Mouse (Mus musculus) limb, embryonic 11.5 days (tissue): ENCODE results near the gene Dolpp1. TPM values are rescaled to one million over a fixed set of nuclear protein-coding genes. Genes with fewer than 3 reads are reported as not detected.

Source experiments
- ATAC-seq: fragments of 200-750 bp; cut with Nextera tagmentation; 2 replicates; pipeline ENCODE4 v1.8.0; 2017; ENCODE audit warnings: low read depth; ENCODE audit not compliant: insufficient number of reproducible peaks, low FRiP score, low TSS enrichment
- DNase-seq: peaks from one replicate; pipeline ENCODE4 v3.0.0-alpha.2; 2015; ENCODE audit warnings: low spot score
- H3K27ac ChIP-seq: fragments of 300-500 bp; sonication (generic); replicated peaks from 2 replicates; pipeline ENCODE4 v1.5.1; 2014; ENCODE audit warnings: low read depth, mild to moderate bottlenecking, low read length
- H3K27me3 ChIP-seq: fragments of 300-500 bp; sonication (generic); 2 replicates; pipeline ENCODE4 v1.6.1; 2014; ENCODE audit warnings: mild to moderate bottlenecking, low read length, mixed read lengths; ENCODE audit not compliant: control insufficient read depth, insufficient read depth
- H3K36me3 ChIP-seq: fragments of 300-500 bp; sonication (generic); 2 replicates; pipeline ENCODE4 v1.6.1; 2014; ENCODE audit warnings: mild to moderate bottlenecking, low read length, moderate library complexity, mixed read lengths; ENCODE audit not compliant: control insufficient read depth, insufficient read depth
- H3K4me1 ChIP-seq: fragments of 300-500 bp; sonication (generic); 2 replicates; pipeline ENCODE4 v1.6.1; 2014; ENCODE audit warnings: low read length, mixed read lengths; ENCODE audit not compliant: control insufficient read depth, insufficient read depth
- H3K4me2 ChIP-seq: fragments of 300-500 bp; sonication (generic); 2 replicates; pipeline ENCODE4 v1.6.1; 2014; ENCODE audit warnings: low read depth, mild to moderate bottlenecking, moderate library complexity; ENCODE audit not compliant: severe bottlenecking
- H3K4me3 ChIP-seq: fragments of 300-500 bp; sonication (generic); 2 replicates; pipeline ENCODE4 v1.5.1; 2014; ENCODE audit warnings: low read depth, low read length
- H3K9ac ChIP-seq: fragments of 300-500 bp; sonication (generic); 2 replicates; pipeline ENCODE4 v1.6.1; 2014; ENCODE audit warnings: mild to moderate bottlenecking, low read length
- H3K9me3 ChIP-seq: fragments of 300-500 bp; sonication (generic); 2 replicates; pipeline ENCODE4 v1.6.1; 2016; ENCODE audit warnings: low read length; ENCODE audit not compliant: control insufficient read depth
- WGBS: fragments of 180-500 bp; shearing (Covaris S2); extraction: QIAGEN DNeasy Blood & Tissue Kit; methylation state at CpG from one replicate; pipeline ENCODE4 v1.1.7; 2014; 5-methylcytosine and 5-hydroxymethylcytosine counted together
- polyA plus RNA-seq: library from polyadenylated mRNA; unstranded; fragments of >200 nt; fragmentation: Nextera tagmentation; extraction: Ambion mirVana; gene quantifications from 2 replicates; pipeline ENCODE4 v1.2.1, GENCODE M21; 2014

The Dolpp1 gene
- polyA plus RNA-seq, 1 experiment from 2014 or later: 33.0 TPM

DNA sequence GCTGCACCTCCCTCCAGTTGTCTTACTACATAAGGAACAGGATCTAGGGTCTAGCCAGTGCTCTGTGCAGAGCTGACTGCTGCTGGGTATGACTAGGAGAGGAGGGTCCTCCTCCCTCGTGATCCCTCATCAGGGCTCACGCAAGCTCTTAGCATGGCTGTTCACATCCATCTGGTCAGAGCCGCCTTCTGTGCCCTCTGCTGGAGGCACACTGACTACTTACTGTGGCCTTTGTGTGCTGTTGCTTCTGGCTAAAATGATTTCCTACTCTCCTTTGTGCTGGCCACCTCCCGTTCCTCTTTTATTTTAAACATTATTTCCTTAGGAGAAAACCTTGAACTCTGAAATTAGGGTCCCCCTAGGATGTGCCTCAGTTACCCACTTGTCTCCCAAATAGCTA is 44.8 kb downstream of the Dolpp1 start:
- H3K27me3 ChIP-seq: no peaks in the 10 kb centered on the region
- ATAC-seq (no peak), DNase-seq (no peak)
- H3K9ac ChIP-seq: no peak overlapping the region
- peaks cover 29% of the 10 kb centered on the region for H3K36me3 ChIP-seq
- no peaks in the 10 kb centered on the region for H3K9me3 ChIP-seq
- peaks cover 10% of the 10 kb centered on the region for H3K4me1 ChIP-seq
- WGBS: 85% methylated on average over 4 of the region's 4 CpGs
- H3K4me2 ChIP-seq: no peak overlapping the region
- H3K4me3 ChIP-seq: no peak overlapping the region
- H3K27ac ChIP-seq: no peak overlapping the region

DNA sequence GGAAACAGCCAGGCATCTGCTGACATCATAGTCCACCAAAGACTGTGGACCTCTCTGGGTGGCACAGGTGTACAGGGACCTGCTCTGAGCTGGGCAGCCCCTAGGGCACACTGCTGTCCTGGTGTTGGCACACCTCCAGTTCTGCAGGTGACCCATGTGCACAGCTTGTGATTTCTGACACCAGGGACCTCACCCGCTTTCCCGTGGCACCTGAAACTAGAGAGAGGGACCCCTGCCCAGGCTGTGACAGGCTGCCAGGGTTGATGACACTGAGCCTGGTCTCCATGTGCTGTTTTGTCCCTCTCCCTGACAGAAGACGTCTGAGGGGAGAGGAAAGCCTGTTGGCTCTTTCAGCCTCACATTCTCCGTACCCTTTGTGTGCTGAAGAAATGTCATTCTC is 45.7 kb downstream of the Dolpp1 start:
- Histone ChIP-seq H3K4me2 (no peak overlapping the region), H3K4me3 (no peak overlapping the region), H3K27me3 (no peaks in the 10 kb centered on the region), H3K9me3 (no peaks in the 10 kb centered on the region), H3K36me3 (peaks cover 29% of the 10 kb centered on the region), H3K4me1 (peaks cover 19% of the 10 kb centered on the region), H3K9ac (no peak overlapping the region), H3K27ac (no peak overlapping the region)
- WGBS: 94% methylated on average over 4 of the region's 4 CpGs
- DNase-seq: no peak
- ATAC-seq: no peak

DNA sequence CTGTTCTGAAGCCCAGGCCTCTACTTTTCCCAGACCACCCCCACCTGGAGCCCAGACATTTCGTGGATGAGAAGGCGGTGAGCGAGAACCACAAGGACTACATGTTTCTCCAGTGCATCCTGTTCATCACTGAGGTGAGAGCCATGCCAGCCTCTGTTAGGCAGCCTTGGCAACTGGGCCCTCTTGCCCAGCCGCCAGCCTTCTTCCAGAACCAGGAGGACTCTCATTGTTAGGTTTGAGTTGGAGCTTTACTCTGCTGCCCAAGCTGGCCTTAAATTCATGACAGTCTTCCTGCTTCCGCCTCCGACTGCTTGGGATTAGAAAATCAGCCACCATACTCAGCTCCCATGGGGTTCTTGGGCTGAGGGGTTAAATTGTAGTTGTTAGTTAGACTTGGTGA is 47.6 kb downstream of the Dolpp1 start:
- H3K9me3 ChIP-seq: no peaks in the 10 kb centered on the region
- 96% methylated on average over 6 of the region's 6 CpGs for WGBS
- ATAC-seq (no peak), DNase-seq (no peak)
- H3K27ac ChIP-seq: no peak overlapping the region
- no peaks in the 10 kb centered on the region for H3K27me3 ChIP-seq
- no peak overlapping the region for H3K9ac ChIP-seq
- H3K36me3 ChIP-seq: peaks cover 26% of the 10 kb centered on the region
- H3K4me3 ChIP-seq: no peak overlapping the region
- peaks cover 37% of the 10 kb centered on the region for H3K4me1 ChIP-seq
- H3K4me2 ChIP-seq: no peak overlapping the region

DNA sequence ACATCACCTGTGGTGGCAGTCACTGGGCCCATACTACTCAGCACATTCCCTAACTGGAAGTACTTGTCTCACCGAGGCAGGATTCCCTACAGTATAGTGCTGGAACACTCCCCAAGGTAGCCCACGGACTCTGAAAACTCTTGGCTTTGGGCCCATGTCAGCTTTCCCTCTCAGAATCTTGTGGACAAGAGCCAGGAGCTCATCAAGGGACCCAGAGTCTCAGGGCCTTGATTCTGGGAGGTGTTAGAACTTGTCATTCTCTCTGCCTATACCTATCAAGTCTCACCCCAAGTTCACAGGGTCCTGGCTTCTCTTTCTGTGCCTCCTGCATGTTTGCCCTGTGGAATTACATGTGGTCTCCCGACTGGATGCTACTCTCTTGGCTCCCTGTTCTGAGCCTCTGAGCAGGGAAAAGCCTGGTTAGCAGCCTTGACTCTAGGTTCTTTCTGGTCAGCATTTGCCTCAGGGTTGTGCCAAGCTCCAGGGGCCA is 48.2 kb downstream of the Dolpp1 start:
- WGBS: 84% methylated on average over 3 of the region's 3 CpGs
- H3K36me3 ChIP-seq: peaks cover 25% of the 10 kb centered on the region
- DNase-seq: no peak
- no peak overlapping the region for H3K4me2 ChIP-seq
- no peak overlapping the region for H3K9ac ChIP-seq
- H3K9me3 ChIP-seq: no peaks in the 10 kb centered on the region
- no peaks in the 10 kb centered on the region for H3K27me3 ChIP-seq
- H3K4me3 ChIP-seq: no peak overlapping the region
- H3K27ac ChIP-seq: peak overlapping the region; percentile 100
- H3K4me1 ChIP-seq: peaks cover 43% of the 10 kb centered on the region
- ATAC-seq: no peak

DNA sequence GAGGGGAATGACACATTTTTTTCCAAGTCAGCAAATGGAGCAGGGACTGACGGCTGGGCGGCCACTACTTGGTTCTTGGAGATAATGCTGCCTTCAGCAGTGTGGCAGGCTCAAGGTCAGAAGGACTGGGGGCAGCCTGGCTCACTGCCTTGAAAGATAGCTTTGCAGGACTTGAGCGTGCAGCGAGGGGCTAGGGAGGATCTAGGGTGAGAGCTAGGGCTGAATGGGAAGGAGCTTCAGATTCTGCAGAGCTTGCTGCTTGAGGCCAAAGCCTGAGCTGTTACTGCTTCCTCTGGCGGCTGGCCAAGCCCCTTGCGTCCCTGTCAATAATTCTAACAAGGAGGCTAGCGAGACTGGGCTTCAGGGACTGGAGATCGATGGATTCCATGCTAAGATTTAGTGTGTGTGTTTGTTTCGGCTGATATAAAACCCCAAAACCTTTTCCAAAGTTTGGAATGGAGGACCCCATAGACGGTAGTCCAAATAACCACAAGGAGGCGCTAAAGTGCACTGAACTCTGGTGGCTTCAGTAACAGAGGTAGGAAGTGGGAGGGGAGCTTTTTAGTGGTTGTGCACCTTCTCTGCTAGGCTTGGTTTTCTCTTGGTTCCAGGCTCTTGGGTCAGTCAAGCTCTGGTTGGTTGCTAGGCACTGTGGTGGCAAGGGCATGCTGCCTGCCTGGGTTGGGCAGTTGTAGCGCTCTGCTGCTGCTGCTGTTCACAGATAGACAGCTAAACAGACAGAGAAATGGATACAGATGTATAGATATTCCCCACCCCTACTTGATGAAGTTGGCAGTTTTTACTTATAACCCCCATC is 48.9 kb downstream of the Dolpp1 start:
- DNase-seq (peak; percentile 80), ATAC-seq (peak; percentile 28)
- Histone ChIP-seq H3K4me2 (peak overlapping the region; percentile 53), H3K4me1 (peaks cover 50% of the 10 kb centered on the region), H3K4me3 (no peak overlapping the region), H3K27ac (peak overlapping the region; percentile 100), H3K9me3 (no peaks in the 10 kb centered on the region), H3K36me3 (peaks cover 24% of the 10 kb centered on the region), H3K27me3 (no peaks in the 10 kb centered on the region), H3K9ac (peak overlapping the region; percentile 49)
- WGBS: 20% methylated on average over 12 of the region's 12 CpGs

DNA sequence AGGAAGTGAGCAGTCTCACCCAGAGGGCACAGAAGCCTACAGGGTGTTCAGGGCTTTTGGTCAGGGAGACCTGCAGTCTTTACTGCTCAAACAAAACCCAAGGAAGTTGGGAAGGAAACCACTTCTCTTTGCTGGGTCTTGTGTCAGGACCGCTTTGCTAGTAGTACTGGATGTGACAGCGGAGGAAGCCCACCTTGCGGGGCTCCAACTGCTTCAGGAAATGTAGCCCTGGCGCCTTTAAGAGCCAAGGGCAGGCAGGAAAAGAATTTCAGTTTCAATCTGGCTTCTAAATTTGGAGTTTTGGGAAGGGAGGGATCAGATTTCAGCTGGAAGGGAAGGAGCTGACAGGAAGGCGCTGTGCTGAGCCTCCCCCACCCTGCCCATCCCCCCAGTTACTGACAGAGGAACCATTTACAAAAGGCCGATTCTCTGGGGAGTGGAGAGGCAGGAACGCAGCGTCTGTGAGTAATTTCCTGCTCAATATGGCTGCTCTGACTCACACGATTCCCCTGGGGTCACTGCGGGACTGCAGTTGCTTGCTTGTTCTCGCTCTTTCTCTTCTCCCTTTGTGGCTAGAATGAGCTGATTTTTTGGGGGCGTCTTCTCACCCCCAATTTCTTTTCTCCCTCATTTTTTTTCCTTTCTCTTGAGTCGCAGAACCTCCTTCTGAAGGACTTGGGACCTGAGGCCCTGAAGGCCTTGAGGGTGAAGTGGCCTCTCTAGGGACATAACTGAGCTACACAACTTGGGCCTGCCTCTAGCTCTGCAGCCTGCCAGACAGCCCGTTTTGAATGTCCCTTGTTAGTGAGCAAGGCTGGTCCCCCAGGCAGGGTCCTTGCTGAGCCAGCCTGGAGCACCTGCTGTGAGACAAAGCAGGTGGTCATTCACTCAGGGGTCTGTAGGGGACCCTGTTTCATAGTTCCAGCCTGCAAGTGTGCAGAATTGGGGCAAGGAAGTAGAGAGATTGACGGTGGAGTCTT is 49.8 kb downstream of the Dolpp1 start:
- DNase-seq (peak; percentile 91), ATAC-seq (peak; percentile 55)
- Histone ChIP-seq H3K9me3 (no peaks in the 10 kb centered on the region), H3K27me3 (no peaks in the 10 kb centered on the region), H3K4me2 (peak overlapping the region; percentile 53), H3K36me3 (peaks cover 24% of the 10 kb centered on the region), H3K27ac (peak overlapping the region; percentile 100), H3K4me1 (peaks cover 54% of the 10 kb centered on the region), H3K4me3 (no peak overlapping the region), H3K9ac (peak overlapping the region; percentile 53)
- 6% methylated on average over 15 of the region's 15 CpGs for WGBS

DNA sequence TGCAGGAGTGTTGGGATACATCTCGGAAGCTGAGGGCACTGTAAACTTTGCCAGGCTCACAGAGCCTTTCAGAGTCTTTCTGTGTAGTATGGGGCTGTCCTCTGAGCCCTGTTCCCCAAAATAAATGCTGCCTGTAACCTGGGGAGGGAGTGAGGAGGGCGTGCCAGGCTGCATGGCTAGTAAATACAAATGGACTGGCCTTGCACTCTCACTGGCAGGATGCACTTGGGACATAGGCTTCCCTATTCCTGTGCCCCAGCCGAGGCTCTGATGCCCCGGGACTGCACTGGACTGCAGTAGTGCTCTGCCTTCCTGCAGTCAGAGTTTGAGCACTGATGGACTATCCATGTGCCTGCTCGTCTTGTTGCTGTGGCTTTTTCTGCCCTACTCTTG is 50.4 kb downstream of the Dolpp1 start:
- no peak for DNase-seq
- peaks cover 27% of the 10 kb centered on the region for H3K36me3 ChIP-seq
- no peaks in the 10 kb centered on the region for H3K9me3 ChIP-seq
- no peaks in the 10 kb centered on the region for H3K27me3 ChIP-seq
- no peak overlapping the region for H3K4me3 ChIP-seq
- peak overlapping the region; percentile 53 for H3K4me2 ChIP-seq
- no peak for ATAC-seq
- 58% methylated on average over 5 of the region's 5 CpGs for WGBS
- peak overlapping the region; percentile 100 for H3K27ac ChIP-seq
- peak overlapping the region; percentile 53 for H3K9ac ChIP-seq
- H3K4me1 ChIP-seq: peaks cover 54% of the 10 kb centered on the region

DNA sequence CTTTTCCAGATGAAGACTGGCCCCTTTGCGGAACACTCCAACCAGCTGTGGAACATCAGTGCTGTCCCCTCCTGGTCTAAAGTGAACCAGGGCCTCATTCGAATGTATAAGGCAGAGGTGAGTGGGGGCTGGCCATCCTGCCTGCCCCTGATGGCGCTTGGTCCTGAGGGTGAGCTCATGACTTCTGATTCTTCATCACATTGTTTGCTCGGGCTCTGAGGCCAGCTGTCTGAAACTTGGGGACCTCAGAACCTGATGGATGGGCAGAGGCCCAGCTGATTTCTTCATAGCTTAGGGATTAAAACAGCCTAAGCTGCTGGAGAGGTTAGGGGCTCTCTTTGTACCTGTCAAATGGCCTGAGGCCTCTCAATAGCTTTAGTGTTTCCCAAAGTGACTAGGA is 51.2 kb downstream of the Dolpp1 start:
- peaks cover 27% of the 10 kb centered on the region for H3K36me3 ChIP-seq
- H3K27me3 ChIP-seq: no peaks in the 10 kb centered on the region
- no peak for ATAC-seq
- DNase-seq: no peak
- H3K27ac ChIP-seq: peak overlapping the region; percentile 100
- H3K4me1 ChIP-seq: peaks cover 54% of the 10 kb centered on the region
- WGBS: 72% methylated on average over 4 of the region's 4 CpGs
- no peak overlapping the region for H3K4me3 ChIP-seq
- H3K4me2 ChIP-seq: no peak overlapping the region
- no peak overlapping the region for H3K9ac ChIP-seq
- H3K9me3 ChIP-seq: no peaks in the 10 kb centered on the region
